Mouse (Mus musculus): ENCODE data around the gene Dnpep. TPM values are rescaled to one million over a fixed set of nuclear protein-coding genes. Genes with fewer than 3 reads are reported as not detected.
A peak's percentile ranks its signal among the peaks of the same experiment; 100 is the strongest.

The Dnpep gene
- polyA plus RNA-seq, 1 experiment from 2014 or later: 117 TPM

- no peak for ATAC-seq (ENCODE audit: insufficient number of reproducible peaks, low FRiP score, low TSS enrichment, low read depth)
- H3K27ac ChIP-seq: no peak overlapping the region; the same call in 1 of the 2 replicates
- 40% methylated on average over 20 of the region's 20 CpGs for WGBS
These were observed 27.5 kb upstream of the Dnpep start for GRCm38 (mm10) chr1:75345036-75345935.

GRCm38 (mm10) chr1:75344291-75345035 lies 26.7 kb upstream of the Dnpep start:
- peak overlapping the region; percentile 43 for H3K27ac ChIP-seq
- WGBS: 15% methylated on average over 15 of the region's 15 CpGs
- H3K4me3 ChIP-seq: no peak overlapping the region
- no peaks in the 10 kb centered on the region for H3K36me3 ChIP-seq
- no peak overlapping the region for H3K9ac ChIP-seq
- peaks cover 33% of the 10 kb centered on the region for H3K4me1 ChIP-seq
- no peak overlapping the region for H3K4me2 ChIP-seq
- peak; percentile 70 for ATAC-seq (ENCODE audit: insufficient number of reproducible peaks, low FRiP score, low TSS enrichment, low read depth)
- peaks cover 5% of the 10 kb centered on the region; the same call in 1 of the 2 replicates for H3K27me3 ChIP-seq
- no peaks in the 10 kb centered on the region for H3K9me3 ChIP-seq

More at GRCm38 (mm10) chr1:75345036-75345935, 27.5 kb upstream of the Dnpep start:
- peaks cover 27% of the 10 kb centered on the region for H3K4me1 ChIP-seq
- H3K9ac ChIP-seq: no peak overlapping the region
- H3K27me3 ChIP-seq: peaks cover 5% of the 10 kb centered on the region; the same call in 1 of the 2 replicates
- no peaks in the 10 kb centered on the region for H3K9me3 ChIP-seq
- H3K36me3 ChIP-seq: no peaks in the 10 kb centered on the region
- H3K4me3 ChIP-seq: no peak overlapping the region
- 0 out of 2 replicates have a peak overlapping the region, but pooled peaks have one; percentile 12 for H3K4me2 ChIP-seq

- Histone ChIP-seq H3K4me2 (no peak overlapping the region), H3K9me3 (no peaks in the 10 kb centered on the region), H3K9ac (no peak overlapping the region), H3K4me1 (peaks cover 45% of the 10 kb centered on the region), H3K36me3 (no peaks in the 10 kb centered on the region), H3K4me3 (no peak overlapping the region), H3K27me3 (peaks cover 5% of the 10 kb centered on the region; the same call in 1 of the 2 replicates), H3K27ac (no peak overlapping the region)
- no peak for ATAC-seq (ENCODE audit: insufficient number of reproducible peaks, low FRiP score, low TSS enrichment, low read depth)
- under 1% methylated on average over 8 of the region's 8 CpGs for WGBS
These were observed 25.2 kb upstream of the Dnpep start for GRCm38 (mm10) chr1:75342874-75343416.

- Histone ChIP-seq H3K9me3 (no peaks in the 10 kb centered on the region), H3K4me3 (no peak overlapping the region), H3K27me3 (peaks cover 5% of the 10 kb centered on the region; the same call in 1 of the 2 replicates), H3K4me1 (peaks cover 45% of the 10 kb centered on the region), H3K4me2 (no peak overlapping the region), H3K9ac (no peak overlapping the region), H3K27ac (no peak overlapping the region), H3K36me3 (no peaks in the 10 kb centered on the region)
- no peak for ATAC-seq (ENCODE audit: insufficient number of reproducible peaks, low FRiP score, low TSS enrichment, low read depth)
- 79% methylated on average over 2 of the region's 2 CpGs for WGBS
These were observed 22.7 kb upstream of the Dnpep start for GRCm38 (mm10) chr1:75340519-75340918.

GRCm38 (mm10) chr1:75339337-75339736 lies 21.5 kb upstream of the Dnpep start:
- peaks cover 5% of the 10 kb centered on the region; the same call in 1 of the 2 replicates for H3K27me3 ChIP-seq
- H3K4me1 ChIP-seq: peaks cover 33% of the 10 kb centered on the region
- ATAC-seq (ENCODE audit: insufficient number of reproducible peaks, low FRiP score, low TSS enrichment, low read depth): no peak
- no peaks in the 10 kb centered on the region for H3K9me3 ChIP-seq
- no peak overlapping the region for H3K9ac ChIP-seq
- peak overlapping the region; percentile 54 for H3K27ac ChIP-seq
- H3K4me3 ChIP-seq: no peak overlapping the region
- no peaks in the 10 kb centered on the region for H3K36me3 ChIP-seq
- peak overlapping the region; percentile 12; the same call in 1 of the 2 replicates for H3K4me2 ChIP-seq
- 27% methylated on average over 9 of the region's 9 CpGs for WGBS

GRCm38 (mm10) chr1:75338091-75338694 lies 20.4 kb upstream of the Dnpep start:
- Histone ChIP-seq H3K4me3 (no peak overlapping the region), H3K4me1 (peaks cover 28% of the 10 kb centered on the region), H3K9ac (no peak overlapping the region), H3K4me2 (no peak overlapping the region), H3K36me3 (no peaks in the 10 kb centered on the region), H3K27me3 (peaks cover 5% of the 10 kb centered on the region; the same call in 1 of the 2 replicates), H3K27ac (peak overlapping the region; percentile 58), H3K9me3 (no peaks in the 10 kb centered on the region)
- ATAC-seq (ENCODE audit: insufficient number of reproducible peaks, low FRiP score, low TSS enrichment, low read depth): no peak
- 4% methylated on average over 11 of the region's 11 CpGs for WGBS

- ATAC-seq (ENCODE audit: insufficient number of reproducible peaks, low FRiP score, low TSS enrichment, low read depth): no peak
- Histone ChIP-seq H3K36me3 (no peaks in the 10 kb centered on the region), H3K4me1 (peaks cover 28% of the 10 kb centered on the region), H3K4me2 (no peak overlapping the region), H3K9ac (no peak overlapping the region), H3K9me3 (no peaks in the 10 kb centered on the region), H3K4me3 (no peak overlapping the region), H3K27me3 (no peaks in the 10 kb centered on the region; the same call in 1 of the 2 replicates), H3K27ac (no peak overlapping the region)
- 56% methylated on average over 9 of the region's 9 CpGs for WGBS
These were observed 19.3 kb upstream of the Dnpep start for GRCm38 (mm10) chr1:75337097-75337496.

GRCm38 (mm10) chr1:75336461-75336860 lies 18.7 kb upstream of the Dnpep start:
- WGBS: 51% methylated on average over 3 of the region's 3 CpGs
- no peaks in the 10 kb centered on the region for H3K27me3 ChIP-seq
- no peak for ATAC-seq (ENCODE audit: insufficient number of reproducible peaks, low FRiP score, low TSS enrichment, low read depth)
- H3K36me3 ChIP-seq: no peaks in the 10 kb centered on the region
- H3K4me2 ChIP-seq: no peak overlapping the region
- peaks cover 28% of the 10 kb centered on the region for H3K4me1 ChIP-seq
- no peak overlapping the region for H3K9ac ChIP-seq
- no peak overlapping the region for H3K27ac ChIP-seq
- H3K4me3 ChIP-seq: no peak overlapping the region
- H3K9me3 ChIP-seq: no peaks in the 10 kb centered on the region

- H3K36me3 ChIP-seq: no peaks in the 10 kb centered on the region
- H3K4me1 ChIP-seq: no peaks in the 10 kb centered on the region
- no peak overlapping the region for H3K9ac ChIP-seq
- no peak overlapping the region for H3K4me2 ChIP-seq
- no peak overlapping the region for H3K4me3 ChIP-seq
- no peaks in the 10 kb centered on the region for H3K9me3 ChIP-seq
- ATAC-seq (ENCODE audit: insufficient number of reproducible peaks, low FRiP score, low TSS enrichment, low read depth): no peak
- no peaks in the 10 kb centered on the region for H3K27me3 ChIP-seq
- H3K27ac ChIP-seq: no peak overlapping the region
- 81% methylated on average over 1 of the region's 1 CpGs for WGBS
These were observed 13.5 kb upstream of the Dnpep start for GRCm38 (mm10) chr1:75331271-75331670.

GRCm38 (mm10) chr1:75327461-75327860 lies 9.7 kb upstream of the Dnpep start:
- Histone ChIP-seq H3K36me3 (no peaks in the 10 kb centered on the region), H3K9ac (no peak overlapping the region), H3K4me2 (no peak overlapping the region), H3K4me1 (no peaks in the 10 kb centered on the region), H3K27ac (no peak overlapping the region), H3K9me3 (no peaks in the 10 kb centered on the region), H3K4me3 (no peak overlapping the region), H3K27me3 (no peaks in the 10 kb centered on the region)
- ATAC-seq (ENCODE audit: insufficient number of reproducible peaks, low FRiP score, low TSS enrichment, low read depth): no peak

- WGBS: 86% methylated on average over 10 of the region's 10 CpGs
- Histone ChIP-seq H3K27me3 (no peaks in the 10 kb centered on the region), H3K27ac (no peak overlapping the region)
These were observed 1.4 kb upstream of the Dnpep start for GRCm38 (mm10) chr1:75319166-75319565.

More at GRCm38 (mm10) chr1:75319166-75319565, 1.4 kb upstream of the Dnpep start:
- Histone ChIP-seq H3K4me1 (peaks cover 18% of the 10 kb centered on the region), H3K9ac (no peak overlapping the region), H3K9me3 (no peaks in the 10 kb centered on the region), H3K36me3 (peaks cover 14% of the 10 kb centered on the region), H3K4me3 (no peak overlapping the region), H3K4me2 (no peak overlapping the region)
- ATAC-seq (ENCODE audit: insufficient number of reproducible peaks, low FRiP score, low TSS enrichment, low read depth): no peak

Data from limb, embryonic 15.5 days (tissue).